Mouse (Mus musculus) spleen, postnatal 10 days (tissue): ENCODE results near the gene Nit1.

ENCODE experiments used
- DNase-seq, 2 experiments: peaks; one replicate each; pipeline ENCODE4 v3.0.0; 2021 to 2022; ENCODE audit warnings: low spot score in 2 of 2

Nit1 gene

DNA sequence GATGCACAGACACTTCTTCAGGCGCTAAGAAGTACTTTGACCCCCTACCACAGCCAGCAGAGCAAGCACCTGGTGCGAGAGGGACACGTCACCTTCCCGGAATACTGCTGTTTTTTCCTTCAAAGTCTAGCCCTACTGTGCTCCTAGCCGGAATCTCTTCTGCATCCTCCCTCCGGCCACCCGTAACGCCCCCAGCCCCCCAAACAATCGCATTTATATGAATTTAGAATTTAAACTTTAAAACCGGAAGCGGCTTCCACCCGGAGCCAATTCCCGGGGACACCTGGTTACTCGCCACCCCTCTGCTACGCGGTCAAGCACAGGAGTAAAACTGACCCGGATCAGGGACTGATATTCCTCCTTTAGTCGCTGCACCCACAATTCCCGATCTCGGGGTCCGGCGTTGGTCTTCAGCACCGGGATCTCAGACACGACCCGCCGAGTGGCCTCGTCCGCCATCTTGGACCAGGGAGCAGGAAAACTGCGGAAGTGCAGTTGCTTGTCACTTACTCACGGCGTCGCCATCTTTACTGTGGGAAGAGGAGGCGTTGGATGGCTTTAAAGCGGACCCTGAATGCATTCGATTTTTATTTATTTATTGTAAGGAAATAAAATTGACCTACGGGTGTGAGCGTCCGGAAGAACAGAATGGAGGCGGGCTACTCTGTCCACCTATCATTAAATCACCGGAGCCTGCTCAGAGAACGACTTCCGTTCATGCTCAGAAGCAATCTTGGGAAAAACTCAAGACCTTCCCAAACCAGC lies 51.0 kb downstream of the Nit1 start, which contains the start of gene Ufc1:
Gene Ufc1 (minus strand): TSS at position 727 of the 765 bp plus-strand sequence.
- peak; percentile 86 to 90 for DNase-seq

DNA sequence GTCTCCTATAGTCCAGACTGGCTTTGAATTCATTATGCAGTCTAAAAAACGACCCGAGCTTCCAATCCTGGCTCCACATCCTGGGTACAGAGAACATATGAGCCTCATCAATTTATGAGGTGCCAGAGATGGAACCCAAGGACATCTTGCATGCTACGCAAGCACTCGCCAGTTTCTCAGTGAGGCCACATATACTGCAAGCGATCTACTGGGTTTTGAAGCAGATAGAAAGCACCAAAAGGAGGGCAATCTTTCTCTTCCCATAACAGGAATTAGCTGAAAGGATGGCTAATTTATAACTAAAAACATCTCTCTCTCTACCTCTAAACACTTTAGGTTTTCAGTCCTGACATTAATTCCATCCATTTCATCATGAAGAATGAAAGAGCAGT lies 51.5 kb downstream of the Nit1 start:
- DNase-seq: no peak

DNA sequence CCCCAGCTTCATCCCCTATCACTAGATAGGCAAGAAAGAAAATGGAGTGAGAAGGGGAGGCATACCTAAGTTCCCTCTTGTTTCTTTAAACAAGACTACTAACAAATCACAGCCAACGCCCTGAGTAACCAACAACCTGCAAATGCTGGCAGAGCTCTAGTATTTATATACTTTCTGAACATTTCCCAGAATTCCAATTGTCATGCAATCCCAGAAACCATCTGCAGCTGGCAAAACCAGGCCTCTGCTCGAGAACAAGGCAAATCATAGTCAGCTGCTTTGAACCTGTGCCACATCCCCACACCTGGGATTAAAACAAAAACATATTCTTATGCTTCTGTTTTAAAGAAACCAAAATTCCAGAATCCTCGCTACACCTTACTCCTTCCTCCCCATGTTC lies 52.1 kb downstream of the Nit1 start:
- no peak for DNase-seq

- DNase-seq: no peak
Measured at GRCm38 (mm10) chr1:171288328-171288727, 57.1 kb downstream of the Nit1 start.
